Mouse (Mus musculus) brain, embryonic 14.5 days (tissue): ENCODE results near the gene Zbp1. TPM values are rescaled to one million over a fixed set of nuclear protein-coding genes. Genes with fewer than 3 reads are reported as not detected.
A peak's percentile ranks its signal among the peaks of the same experiment; 100 is the strongest.

Source experiments
- DNase-seq: peaks from one replicate; pipeline ENCODE4 v3.0.0-alpha.2; 2011; ENCODE audit warnings: low read depth
- CTCF ChIP-seq: fragments of 200-500 bp; IDR thresholded peaks from 2 replicates; pipeline ENCODE4 v1.5.1; 2012; ENCODE audit warnings: inconsistent platforms, mild to moderate bottlenecking, moderate library complexity, borderline replicate concordance; ENCODE audit not compliant: insufficient read depth, insufficient read length; ENCODE audit errors: extremely low read depth
- POLR2A ChIP-seq: fragments of 200-500 bp; IDR thresholded peaks from 2 replicates; pipeline ENCODE4 v1.6.1; 2012; ENCODE audit warnings: mild to moderate bottlenecking, inconsistent platforms, borderline replicate concordance; ENCODE audit not compliant: poor library complexity, insufficient read depth, insufficient read length, severe bottlenecking; ENCODE audit errors: extremely low read depth
- polyA plus RNA-seq: library from polyadenylated mRNA; depleted of rRNA; stranded (reverse); fragments of >200 nt; gene quantifications from 2 replicates; pipeline ENCODE4 v1.2.3, GENCODE M21; 2012

The Zbp1 gene
- polyA plus RNA-seq, 1 experiment: 0.40 TPM

GRCm38 (mm10) chr2:173255810-173256551 is 37.3 kb upstream of the Zbp1 start:
- TF ChIP-seq POLR2A (no peak), CTCF (no peak)
- peak; percentile 67 for DNase-seq

GRCm38 (mm10) chr2:173253761-173254662 is 35.3 kb upstream of the Zbp1 start:
- DNase-seq: peak; percentile 93
- no peak for TF ChIP-seq CTCF
- TF ChIP-seq POLR2A: no peak

GRCm38 (mm10) chr2:173251675-173252074 is 33.0 kb upstream of the Zbp1 start:
- TF ChIP-seq POLR2A (no peak), CTCF (no peak)
- no peak for DNase-seq

GRCm38 (mm10) chr2:173251133-173251532 is 32.4 kb upstream of the Zbp1 start:
- no peak for DNase-seq
- TF ChIP-seq POLR2A (no peak), CTCF (no peak)

GRCm38 (mm10) chr2:173250411-173250810 is 31.7 kb upstream of the Zbp1 start:
- DNase-seq: no peak
- no peak for TF ChIP-seq CTCF
- no peak for TF ChIP-seq POLR2A

- DNase-seq: no peak
- no peak for TF ChIP-seq CTCF
- TF ChIP-seq POLR2A: no peak
Measured at GRCm38 (mm10) chr2:173249965-173250364, 31.2 kb upstream of the Zbp1 start.

- TF ChIP-seq CTCF: no peak
- TF ChIP-seq POLR2A: no peak
- peak; percentile 72 for DNase-seq
Measured at GRCm38 (mm10) chr2:173249386-173249785, 30.7 kb upstream of the Zbp1 start.

- TF ChIP-seq POLR2A (no peak), CTCF (no peak)
- no peak for DNase-seq
Measured at GRCm38 (mm10) chr2:173248822-173249221, 30.1 kb upstream of the Zbp1 start.

- TF ChIP-seq CTCF (no peak), POLR2A (no peak)
- DNase-seq: no peak
Measured at GRCm38 (mm10) chr2:173247911-173248310, 29.2 kb upstream of the Zbp1 start.

- DNase-seq: no peak
Measured at GRCm38 (mm10) chr2:173247197-173247596, 28.5 kb upstream of the Zbp1 start.

GRCm38 (mm10) chr2:173246688-173247087 is 28.0 kb upstream of the Zbp1 start:
- DNase-seq: no peak
- TF ChIP-seq POLR2A (no peak), CTCF (no peak)

More at GRCm38 (mm10) chr2:173247197-173247596, 28.5 kb upstream of the Zbp1 start:
- TF ChIP-seq CTCF (no peak), POLR2A (no peak)
